8 mouse cellular contexts compared by ENCODE assay signal in genomic region chr15:88752403-88752733, GRCm38 (mm10). TPM values are rescaled to one million over a fixed set of nuclear protein-coding genes. Genes with fewer than 3 reads are reported as not detected.
DNase-seq lines count a peak whose midpoint lies in the region; ATAC-seq and TF ChIP-seq lines count a peak whose summit lies in the region.

No protein-coding gene starts in this region.

- TF ChIP-seq POLR2A in olfactory bulb, adult 2 months (IDR thresholded peaks at IDR 0.05; ENCODE audit: insufficient read depth, low read depth, low read length): no peak

- no peaks in the 10 kb centered on the region for H3K9me3 ChIP-seq in lung, postnatal 0 days (ENCODE audit: low read length)
- H3K9me3 ChIP-seq in forebrain, embryonic 11.5 days (ENCODE audit: control insufficient read depth, low read length): no peaks in the 10 kb centered on the region
- no peaks in the 10 kb centered on the region for H3K9me3 ChIP-seq in limb, embryonic 11.5 days (ENCODE audit: control insufficient read depth, low read length)

- ATAC-seq in lung, postnatal 0 days: no peak
- no peak for ATAC-seq in forebrain, embryonic 11.5 days (replicated peaks; ENCODE audit: low FRiP score)
- ATAC-seq in limb, embryonic 11.5 days (ENCODE audit: insufficient number of reproducible peaks, low FRiP score, low TSS enrichment, low read depth): no peak
- no peak for ATAC-seq in cerebellum, adult (ENCODE audit: insufficient number of reproducible peaks, low FRiP score, low TSS enrichment)

- H3K27me3 ChIP-seq in lung, postnatal 0 days (replicated peaks; ENCODE audit: insufficient read depth, low read length): no peaks in the 10 kb centered on the region
- no peaks in the 10 kb centered on the region for H3K27me3 ChIP-seq in forebrain, embryonic 11.5 days (ENCODE audit: control insufficient read depth, insufficient read depth, low read length)
- H3K27me3 ChIP-seq in limb, embryonic 11.5 days (ENCODE audit: control insufficient read depth, insufficient read depth, low read length): no peaks in the 10 kb centered on the region

- no peak for DNase-seq in lung, postnatal 0 days (ENCODE audit: low spot score)
- no peak for DNase-seq in lung, postnatal 10 days
- no peak for DNase-seq in forebrain, embryonic 11.5 days (ENCODE audit: low spot score)
- no peak for DNase-seq in limb, embryonic 11.5 days (ENCODE audit: low spot score)
- no peak for DNase-seq in layer of hippocampus, postnatal 14 days (ENCODE audit: low spot score in 2 of 2)
- DNase-seq in layer of hippocampus, postnatal 25 days (ENCODE audit: extremely low spot score in 1 of 2, low spot score in 1 of 2): no peak

- no peaks in the 10 kb centered on the region for H3K36me3 ChIP-seq in lung, postnatal 0 days (ENCODE audit: insufficient read depth, low read length)
- peaks cover under 1% of the 10 kb centered on the region; the same call in 1 of the 2 replicates for H3K36me3 ChIP-seq in forebrain, embryonic 11.5 days (ENCODE audit: control insufficient read depth, insufficient read depth, low read length)
- peaks cover 6% of the 10 kb centered on the region for H3K36me3 ChIP-seq in limb, embryonic 11.5 days (ENCODE audit: control insufficient read depth, insufficient read depth, low read length)

- WGBS in lung, postnatal 0 days: under 1% methylated on average over 8 of the region's 8 CpGs
- under 1% methylated on average over 8 of the region's 8 CpGs for WGBS in forebrain, embryonic 11.5 days
- WGBS in limb, embryonic 11.5 days: 2% methylated on average over 8 of the region's 8 CpGs
- 1% methylated on average over 8 of the region's 8 CpGs for WGBS in olfactory bulb, adult 2 months

- peak overlapping the region; percentile 63 for H3K9ac ChIP-seq in lung, postnatal 0 days (replicated peaks; ENCODE audit: low read depth)
- peak overlapping the region; percentile 92 for H3K9ac ChIP-seq in forebrain, embryonic 11.5 days (ENCODE audit: low read length)
- peak overlapping the region; percentile 90 for H3K9ac ChIP-seq in limb, embryonic 11.5 days (ENCODE audit: low read length)

- H3K27ac ChIP-seq in lung, postnatal 0 days (ENCODE audit: low read length): peak overlapping the region; percentile 87
- peak overlapping the region; percentile 87; the same call in 1 of the 2 replicates for H3K27ac ChIP-seq in forebrain, embryonic 11.5 days (ENCODE audit: low read depth, low read length)
- H3K27ac ChIP-seq in limb, embryonic 11.5 days (replicated peaks; ENCODE audit: low read depth, low read length): no peak overlapping the region
- no peak overlapping the region for H3K27ac ChIP-seq in olfactory bulb, adult 2 months (ENCODE audit: insufficient read depth, low read depth, low read length)

- peak overlapping the region; percentile 81 for H3K4me2 ChIP-seq in lung, postnatal 0 days (replicated peaks; ENCODE audit: low read depth, low read length)
- peak overlapping the region; percentile 62 for H3K4me2 ChIP-seq in forebrain, embryonic 11.5 days (ENCODE audit: low read depth, low read length, severe bottlenecking)
- peak overlapping the region; percentile 46 for H3K4me2 ChIP-seq in limb, embryonic 11.5 days (ENCODE audit: low read depth, severe bottlenecking)

- no peak for TF ChIP-seq EP300 in lung, postnatal 0 days (IDR thresholded peaks at IDR 0.05)

- H3K4me1 ChIP-seq in lung, postnatal 0 days (ENCODE audit: insufficient read depth, low read depth, low read length): peaks cover 10% of the 10 kb centered on the region; the same call in 1 of the 2 replicates
- peaks cover 7% of the 10 kb centered on the region for H3K4me1 ChIP-seq in forebrain, embryonic 11.5 days (replicated peaks; ENCODE audit: control insufficient read depth, insufficient read depth, low read length)
- peaks cover 8% of the 10 kb centered on the region; the same call in 1 of the 2 replicates for H3K4me1 ChIP-seq in limb, embryonic 11.5 days (ENCODE audit: control insufficient read depth, insufficient read depth, low read length)
- peaks cover 8% of the 10 kb centered on the region for H3K4me1 ChIP-seq in olfactory bulb, adult 2 months (ENCODE audit: control insufficient read depth, insufficient read depth, low read length)

- peak overlapping the region; percentile 72 for H3K4me3 ChIP-seq in lung, postnatal 0 days (ENCODE audit: low read depth, low read length)
- H3K4me3 ChIP-seq in forebrain, embryonic 11.5 days (ENCODE audit: low read depth, low read length): peak overlapping the region; percentile 91
- peak overlapping the region; percentile 80 for H3K4me3 ChIP-seq in limb, embryonic 11.5 days (ENCODE audit: low read depth, low read length)
- peak overlapping the region; percentile 83 for H3K4me3 ChIP-seq in olfactory bulb, adult 2 months (ENCODE audit: insufficient read depth, low read depth, low read length)

- TF ChIP-seq CTCF in lung, postnatal 0 days (IDR thresholded peaks at IDR 0.05): no peak
- TF ChIP-seq CTCF in olfactory bulb, adult 2 months (IDR thresholded peaks at IDR 0.05; ENCODE audit: insufficient read depth, low read depth, low read length): no peak

RNA-seq across cellular contexts. Expression of gene Zbed4, which starts 0.9 kb away (rescaled TPM):
- polyA plus RNA-seq in lung, postnatal 0 days (2015; fragmentation: Nextera tagmentation; extraction: Ambion mirVana): 4.7 and 4.8 TPM in 2 replicates
- 43.6 and 47.2 TPM in 2 replicates for polyA plus RNA-seq in forebrain, embryonic 11.5 days (2014; fragmentation: Nextera tagmentation; extraction: Ambion mirVana)
- polyA plus RNA-seq in limb, embryonic 11.5 days (2014; fragmentation: Nextera tagmentation; extraction: Ambion mirVana): 34.8 and 35.1 TPM in 2 replicates
- polyA plus RNA-seq in olfactory bulb, adult 2 months (2012; ENCODE audit: insufficient read depth, insufficient read length, low replicate concordance, missing spikeins): not detected in 2 replicates
- total RNA-seq in layer of hippocampus, postnatal 14 days (2021): 10 to 100 TPM; 12.9 to 13.5 TPM
- 10 to 100 TPM in 1 of 2 experiments, 1 to 10 TPM in 1; 9.8 to 10.0 TPM for total RNA-seq in layer of hippocampus, postnatal 25 days (2021)

RNA-seq across cellular contexts. Expression of gene Brd1, which starts 18.3 kb away (rescaled TPM):
- 17.1 and 18.1 TPM in 2 replicates for polyA plus RNA-seq in lung, postnatal 0 days (2015; fragmentation: Nextera tagmentation; extraction: Ambion mirVana)
- polyA plus RNA-seq in forebrain, embryonic 11.5 days (2014; fragmentation: Nextera tagmentation; extraction: Ambion mirVana): 29.0 TPM in 2 replicates
- 30.4 and 30.9 TPM in 2 replicates for polyA plus RNA-seq in limb, embryonic 11.5 days (2014; fragmentation: Nextera tagmentation; extraction: Ambion mirVana)
- 206 TPM in 1 of 2 replicates, not detected in the other for polyA plus RNA-seq in olfactory bulb, adult 2 months (2012; ENCODE audit: insufficient read depth, insufficient read length, low replicate concordance, missing spikeins)
- 10 to 100 TPM; 50.1 to 50.2 TPM for total RNA-seq in layer of hippocampus, postnatal 14 days (2021)
- 10 to 100 TPM; 48.6 to 58.2 TPM for total RNA-seq in layer of hippocampus, postnatal 25 days (2021)

Comparison
In these comparisons a context has a peak if more than half of its experiments do, and no peak if none do; other contexts are left out.
1. H3K27ac ChIP-seq: peak in lung, postnatal 0 days (single experiment) and forebrain, embryonic 11.5 days (single experiment); none in limb, embryonic 11.5 days (single experiment) and olfactory bulb, adult 2 months (single experiment).
2. Peak in every context shown above with its lines, with median percentiles within 50 percentile points of each other: H3K4me2 ChIP-seq, H3K4me3 ChIP-seq and H3K9ac ChIP-seq.